Mouse (Mus musculus) kidney, embryonic 15.5 days (tissue): ENCODE results near the gene Mrpl33. TPM values are rescaled to one million over a fixed set of nuclear protein-coding genes. Genes with fewer than 3 reads are reported as not detected.

ENCODE experiments used
- ATAC-seq: fragments of 200-750 bp; cut with Nextera tagmentation; replicated peaks from 2 replicates; pipeline ENCODE4 v1.8.0; 2017; ENCODE audit warnings: moderate TSS enrichment; ENCODE audit not compliant: low FRiP score
- H3K27ac ChIP-seq: fragments of 300-500 bp; sonication (generic); 2 replicates; pipeline ENCODE4 v1.5.1; 2015; ENCODE audit warnings: mild to moderate bottlenecking, inconsistent platforms
- H3K27me3 ChIP-seq: fragments of 300-500 bp; sonication (generic); 2 replicates; pipeline ENCODE4 v1.6.1; 2015; ENCODE audit warnings: inconsistent platforms
- H3K36me3 ChIP-seq: fragments of 300-500 bp; sonication (generic); 2 replicates; pipeline ENCODE4 v1.6.1; 2015; ENCODE audit warnings: inconsistent platforms
- H3K4me1 ChIP-seq: fragments of 300-500 bp; sonication (generic); 2 replicates; pipeline ENCODE4 v1.6.1; 2015; ENCODE audit warnings: inconsistent platforms
- H3K4me2 ChIP-seq: fragments of 300-500 bp; sonication (generic); 2 replicates; pipeline ENCODE4 v1.6.1; 2015; ENCODE audit warnings: moderate library complexity, mild to moderate bottlenecking, inconsistent platforms
- H3K4me3 ChIP-seq: fragments of 300-500 bp; sonication (generic); replicated peaks from 2 replicates; pipeline ENCODE4 v1.5.1; 2015; ENCODE audit warnings: mild to moderate bottlenecking, inconsistent platforms
- H3K9ac ChIP-seq: fragments of 300-500 bp; sonication (generic); 2 replicates; pipeline ENCODE4 v1.6.1; 2015; ENCODE audit warnings: mild to moderate bottlenecking, inconsistent platforms
- H3K9me3 ChIP-seq: fragments of 300-500 bp; sonication (generic); replicated peaks from 2 replicates; pipeline ENCODE4 v1.6.1; 2016; ENCODE audit warnings: inconsistent platforms
- WGBS: fragments of 180-500 bp; shearing (Covaris S2); methylation state at CpG from one replicate; pipeline ENCODE4 v1.1.7; 2015; ENCODE audit warnings: mixed read lengths; 5-methylcytosine and 5-hydroxymethylcytosine counted together
- polyA plus RNA-seq: library from polyadenylated mRNA; unstranded; fragments of >200 nt; fragmentation: Nextera tagmentation; extraction: Ambion mirVana; gene quantifications from 2 replicates; pipeline ENCODE4 v1.2.1, GENCODE M21; 2015

The Mrpl33 gene
- polyA plus RNA-seq, 1 experiment from 2014 or later, result 272 TPM

GRCm38 (mm10) chr5:31686040-31686439, 89.3 kb downstream of the Mrpl33 start:
- 47% methylated on average over 2 of the region's 2 CpGs for WGBS
- Histone ChIP-seq H3K27ac (no peak overlapping the region), H3K9me3 (no peaks in the 10 kb centered on the region), H3K4me1 (no peaks in the 10 kb centered on the region), H3K4me3 (no peak overlapping the region), H3K36me3 (no peaks in the 10 kb centered on the region), H3K9ac (no peak overlapping the region), H3K4me2 (no peak overlapping the region), H3K27me3 (no peaks in the 10 kb centered on the region)
- ATAC-seq, result no peak; the same call in 1 of the 2 replicates

GRCm38 (mm10) chr5:31687972-31688371, 91.2 kb downstream of the Mrpl33 start:
- WGBS, result 88% methylated on average over 3 of the region's 3 CpGs
- Histone ChIP-seq H3K36me3 (no peaks in the 10 kb centered on the region), H3K9me3 (no peaks in the 10 kb centered on the region), H3K27me3 (no peaks in the 10 kb centered on the region), H3K9ac (no peak overlapping the region), H3K4me2 (no peak overlapping the region), H3K4me3 (no peak overlapping the region), H3K27ac (no peak overlapping the region), H3K4me1 (peaks cover 10% of the 10 kb centered on the region)
- ATAC-seq, result no peak

- H3K27ac ChIP-seq, result 0 out of 2 replicates have a peak overlapping the region, but pooled peaks have one; percentile 27
- ATAC-seq, result no peak
- H3K9ac ChIP-seq, result no peak overlapping the region
- no peak overlapping the region for H3K4me3 ChIP-seq
- H3K4me1 ChIP-seq, result peaks cover 19% of the 10 kb centered on the region
- no peaks in the 10 kb centered on the region for H3K9me3 ChIP-seq
- no peak overlapping the region for H3K4me2 ChIP-seq
- no peaks in the 10 kb centered on the region for H3K36me3 ChIP-seq
- no peaks in the 10 kb centered on the region for H3K27me3 ChIP-seq
Observed at GRCm38 (mm10) chr5:31693191-31693590, 96.5 kb downstream of the Mrpl33 start.

GRCm38 (mm10) chr5:31696971-31697643, 100.4 kb downstream of the Mrpl33 start, which contains the start of gene Rbks:
Gene Rbks, minus strand, starts transcription at chr5:31697627.
- peak within 1 kb of the TSS; percentile 97 for H3K27ac ChIP-seq
- H3K4me2 ChIP-seq, result peak within 1 kb of the TSS; percentile 78
- WGBS, result 6% methylated on average over 18 of the region's 18 CpGs
- no peaks in the 10 kb centered on the region for H3K27me3 ChIP-seq
- peaks cover 4% of the 10 kb centered on the region; the same call in 1 of the 2 replicates for H3K36me3 ChIP-seq
- ATAC-seq, result peak; percentile 77; the same call in 1 of the 2 replicates
- no peaks in the 10 kb centered on the region for H3K9me3 ChIP-seq
- H3K4me3 ChIP-seq, result peak within 1 kb of the TSS; percentile 86
- H3K4me1 ChIP-seq, result peaks cover 24% of the 10 kb centered on the region
- H3K9ac ChIP-seq, result peak within 1 kb of the TSS; percentile 81

GRCm38 (mm10) chr5:31697644-31698296, 101.0 kb downstream of the Mrpl33 start, which contains the start of gene Babam2:
Gene Babam2, plus strand, starts transcription at chr5:31697684.
- Histone ChIP-seq H3K36me3 (peaks cover 9% of the 10 kb centered on the region), H3K4me2 (peak within 1 kb of the TSS; percentile 78), H3K27me3 (no peaks in the 10 kb centered on the region), H3K9me3 (no peaks in the 10 kb centered on the region), H3K4me1 (peaks cover 20% of the 10 kb centered on the region), H3K4me3 (peak within 1 kb of the TSS; percentile 86), H3K9ac (peak within 1 kb of the TSS; percentile 81), H3K27ac (peak within 1 kb of the TSS; percentile 97)
- peak; percentile 92 for ATAC-seq
- WGBS, result under 1% methylated on average over 71 of the region's 71 CpGs

- peaks cover 16% of the 10 kb centered on the region for H3K4me1 ChIP-seq
- no peaks in the 10 kb centered on the region for H3K27me3 ChIP-seq
- H3K4me3 ChIP-seq, result peak overlapping the region; percentile 86
- H3K27ac ChIP-seq, result peak overlapping the region; percentile 97
- ATAC-seq, result peak; percentile 76
- H3K4me2 ChIP-seq, result peak overlapping the region; percentile 78
- peak overlapping the region; percentile 81 for H3K9ac ChIP-seq
- WGBS, result 3% methylated on average over 16 of the region's 16 CpGs
- no peaks in the 10 kb centered on the region for H3K9me3 ChIP-seq
- peaks cover 15% of the 10 kb centered on the region for H3K36me3 ChIP-seq
Observed at GRCm38 (mm10) chr5:31698297-31698726, 101.6 kb downstream of the Mrpl33 start.

- Histone ChIP-seq H3K9ac (no peak overlapping the region), H3K4me1 (peaks cover 16% of the 10 kb centered on the region), H3K9me3 (no peaks in the 10 kb centered on the region), H3K36me3 (peaks cover 21% of the 10 kb centered on the region), H3K4me3 (peak overlapping the region; percentile 86; the same call in 1 of the 2 replicates), H3K27ac (peak overlapping the region; percentile 74), H3K27me3 (no peaks in the 10 kb centered on the region), H3K4me2 (peak overlapping the region; percentile 78)
- ATAC-seq, result no peak
- 38% methylated on average over 4 of the region's 4 CpGs for WGBS
Observed at GRCm38 (mm10) chr5:31698931-31699330, 102.2 kb downstream of the Mrpl33 start.

- Histone ChIP-seq H3K9ac (no peak overlapping the region), H3K4me3 (no peak overlapping the region), H3K4me1 (peaks cover 16% of the 10 kb centered on the region), H3K27ac (peak overlapping the region; percentile 74; the same call in 1 of the 2 replicates), H3K9me3 (no peaks in the 10 kb centered on the region), H3K4me2 (no peak overlapping the region), H3K27me3 (no peaks in the 10 kb centered on the region), H3K36me3 (peaks cover 25% of the 10 kb centered on the region)
- no peak for ATAC-seq
Observed at GRCm38 (mm10) chr5:31699397-31699796, 102.7 kb downstream of the Mrpl33 start.

- no peak for ATAC-seq
- H3K36me3 ChIP-seq, result peaks cover 39% of the 10 kb centered on the region
Observed at GRCm38 (mm10) chr5:31704971-31705370, 108.2 kb downstream of the Mrpl33 start.

GRCm38 (mm10) chr5:31706826-31707225, 110.1 kb downstream of the Mrpl33 start:
- Histone ChIP-seq H3K4me2 (no peak overlapping the region), H3K27ac (no peak overlapping the region), H3K36me3 (peaks cover 44% of the 10 kb centered on the region), H3K27me3 (no peaks in the 10 kb centered on the region), H3K9me3 (no peaks in the 10 kb centered on the region), H3K9ac (no peak overlapping the region), H3K4me1 (no peaks in the 10 kb centered on the region), H3K4me3 (no peak overlapping the region)
- 75% methylated on average over 4 of the region's 4 CpGs for WGBS
- ATAC-seq, result no peak

More at GRCm38 (mm10) chr5:31704971-31705370, 108.2 kb downstream of the Mrpl33 start:
- Histone ChIP-seq H3K9me3 (no peaks in the 10 kb centered on the region), H3K4me2 (no peak overlapping the region), H3K4me1 (no peaks in the 10 kb centered on the region), H3K9ac (no peak overlapping the region), H3K27ac (no peak overlapping the region), H3K27me3 (no peaks in the 10 kb centered on the region), H3K4me3 (no peak overlapping the region)
- WGBS, result 79% methylated on average over 5 of the region's 5 CpGs

- H3K4me3 ChIP-seq, result no peak overlapping the region
- no peak overlapping the region for H3K27ac ChIP-seq
- H3K4me2 ChIP-seq, result no peak overlapping the region
- no peaks in the 10 kb centered on the region for H3K9me3 ChIP-seq
- no peak for ATAC-seq
- H3K27me3 ChIP-seq, result no peaks in the 10 kb centered on the region
- WGBS, result 80% methylated on average over 1 of the region's 1 CpGs
- peaks cover 12% of the 10 kb centered on the region for H3K4me1 ChIP-seq
- H3K9ac ChIP-seq, result no peak overlapping the region
- H3K36me3 ChIP-seq, result peaks cover 21% of the 10 kb centered on the region
Observed at GRCm38 (mm10) chr5:31709389-31709788, 112.7 kb downstream of the Mrpl33 start.

GRCm38 (mm10) chr5:31713280-31713711, 116.6 kb downstream of the Mrpl33 start:
- Histone ChIP-seq H3K36me3 (peaks cover 14% of the 10 kb centered on the region), H3K9me3 (no peaks in the 10 kb centered on the region), H3K4me3 (no peak overlapping the region), H3K27me3 (no peaks in the 10 kb centered on the region), H3K4me2 (no peak overlapping the region), H3K9ac (no peak overlapping the region), H3K27ac (peak overlapping the region; percentile 86), H3K4me1 (peaks cover 22% of the 10 kb centered on the region)
- peak; percentile 86; the same call in 1 of the 2 replicates for ATAC-seq
- WGBS, result 75% methylated on average over 2 of the region's 2 CpGs
